ENCODE assay signal across 20 mouse cellular contexts in the genomic region with DNA sequence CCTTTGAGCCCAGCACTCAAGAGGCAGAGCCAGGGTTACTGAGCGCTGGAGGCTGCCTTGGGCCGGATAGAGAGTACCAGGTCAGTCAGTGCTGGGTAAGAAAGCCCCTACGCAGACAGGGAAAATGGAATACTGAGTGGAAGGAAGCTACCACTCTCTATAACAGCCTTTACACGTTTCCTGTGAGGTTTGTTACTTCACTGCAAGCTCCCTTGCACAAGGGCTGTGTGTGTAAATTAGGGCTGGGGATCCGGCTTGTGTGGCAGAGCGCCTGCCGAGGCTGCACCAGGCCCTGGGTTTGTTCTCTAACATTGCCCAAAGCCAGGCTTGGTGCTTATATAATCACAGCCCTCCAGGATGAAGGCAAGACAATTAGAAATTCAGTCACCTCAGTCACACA. TPM values are rescaled to one million over a fixed set of nuclear protein-coding genes. Genes with fewer than 3 reads are reported as not detected.
A peak's percentile ranks its signal among the peaks of the same experiment; 100 is the strongest.
DNase-seq lines count a peak whose midpoint lies in the region; ATAC-seq and TF ChIP-seq lines count a peak whose summit lies in the region.
"Had no signal": no experiment of that assay in that cellular context is flagged by ENCODE, and none has a peak within 500 bp of the region (broad histone marks: within the 10 kb centered on the region; RNA-seq: fewer than 3 reads in every experiment).

No protein-coding gene starts in this region.

- H3K9me3 ChIP-seq in forebrain, embryonic 13.5 days (replicated peaks): no peaks in the 10 kb centered on the region
- H3K9me3 ChIP-seq in forebrain, embryonic 16.5 days (ENCODE audit: control insufficient read depth, low read length): no peaks in the 10 kb centered on the region
- H3K9me3 ChIP-seq: embryonic facial prominence, embryonic 12.5 days; heart, embryonic 10.5 days; limb, embryonic 15.5 days; midbrain, embryonic 12.5 days had no signal

- no peak overlapping the region for H3K4me3 ChIP-seq in forebrain, embryonic 13.5 days
- no peak overlapping the region for H3K4me3 ChIP-seq in forebrain, embryonic 16.5 days (replicated peaks; ENCODE audit: low read length)
- H3K4me3 ChIP-seq in spleen, adult 2 months (ENCODE audit: extremely low read depth, insufficient read depth, insufficient read length): 0 out of 2 replicates have a peak overlapping the region, but pooled peaks have one; percentile 15
- H3K4me3 ChIP-seq: embryonic facial prominence, embryonic 12.5 days; erythroblast, embryonic 14.5 days; heart, embryonic 10.5 days; limb, embryonic 15.5 days; midbrain, embryonic 12.5 days had no signal

- no peak for ATAC-seq in forebrain, embryonic 13.5 days
- ATAC-seq in forebrain, embryonic 16.5 days: no peak
- peak; percentile 13 for ATAC-seq in CD4-positive, CD25-positive, alpha-beta regulatory T cell, adult 4 months
- ATAC-seq: forebrain, postnatal 0 days had no signal

- no peak for TF ChIP-seq CTCF in spleen, adult 2 months (IDR thresholded peaks at IDR 0.05; ENCODE audit: extremely low read depth, insufficient read depth, insufficient read length, insufficient replicate concordance)

- no peak overlapping the region for H3K27ac ChIP-seq in forebrain, embryonic 13.5 days
- H3K27ac ChIP-seq in forebrain, embryonic 16.5 days (ENCODE audit: low read length): no peak overlapping the region
- peak overlapping the region; percentile 67 for H3K27ac ChIP-seq in spleen, adult 2 months (ENCODE audit: insufficient read depth, low read length)
- H3K27ac ChIP-seq: embryonic facial prominence, embryonic 12.5 days; heart, embryonic 10.5 days; limb, embryonic 15.5 days; midbrain, embryonic 12.5 days had no signal

- peak overlapping the region; percentile 21; the same call in 1 of the 2 replicates for H3K9ac ChIP-seq in forebrain, embryonic 13.5 days
- no peak overlapping the region for H3K9ac ChIP-seq in forebrain, embryonic 16.5 days (replicated peaks; ENCODE audit: low read depth, low read length)
- H3K9ac ChIP-seq: embryonic facial prominence, embryonic 12.5 days; forebrain, postnatal 0 days; limb, embryonic 15.5 days; midbrain, embryonic 12.5 days had no signal

- no peaks in the 10 kb centered on the region for H3K4me1 ChIP-seq in forebrain, embryonic 13.5 days
- no peaks in the 10 kb centered on the region for H3K4me1 ChIP-seq in forebrain, embryonic 16.5 days (replicated peaks; ENCODE audit: control insufficient read depth, insufficient read depth, low read length)
- peaks cover 9% of the 10 kb centered on the region; the same call in 1 of the 2 replicates for H3K4me1 ChIP-seq in spleen, adult 2 months (ENCODE audit: control insufficient read depth, insufficient read depth, insufficient read length)
- H3K4me1 ChIP-seq: embryonic facial prominence, embryonic 12.5 days; limb, embryonic 15.5 days; midbrain, embryonic 12.5 days had no signal

- WGBS in forebrain, embryonic 13.5 days: 63% methylated on average over 7 of the region's 7 CpGs
- 71% methylated on average over 7 of the region's 7 CpGs for WGBS in forebrain, embryonic 16.5 days
- WGBS in spleen, adult 2 months: 49% methylated on average over 7 of the region's 7 CpGs

- no peak overlapping the region for H3K4me2 ChIP-seq in forebrain, embryonic 13.5 days
- H3K4me2 ChIP-seq in forebrain, embryonic 16.5 days (ENCODE audit: low read length): no peak overlapping the region
- H3K4me2 ChIP-seq: embryonic facial prominence, embryonic 12.5 days; limb, embryonic 15.5 days; midbrain, embryonic 12.5 days had no signal

- no peak for DNase-seq in spleen, adult 2 months (ENCODE audit: low read depth in 1 of 2, low spot score in 2 of 2)
- DNase-seq in spleen, adult 18-20 months: no peak
- peak; percentile 57 for DNase-seq in naive thymus-derived CD4-positive, alpha-beta T cell, adult 2 months (ENCODE audit: low read depth)
- DNase-seq in spleen, adult 12 weeks (ENCODE audit: low spot score): no peak
- DNase-seq: cerebellum, adult 9-11 months; forebrain, postnatal 0 days; gastrocnemius, postnatal 36 days; kidney, adult 8-10 months; kidney, postnatal 14 days; lung, adult 2 months; retina, postnatal 1 day had no signal

- no peaks in the 10 kb centered on the region for H3K36me3 ChIP-seq in forebrain, embryonic 13.5 days (ENCODE audit: poor library complexity, severe bottlenecking)
- no peaks in the 10 kb centered on the region for H3K36me3 ChIP-seq in forebrain, embryonic 16.5 days (ENCODE audit: control insufficient read depth, insufficient read depth)
- H3K36me3 ChIP-seq in spleen, adult 2 months (ENCODE audit: control insufficient read depth, insufficient read depth, low read length): no peaks in the 10 kb centered on the region
- H3K36me3 ChIP-seq: embryonic facial prominence, embryonic 12.5 days; limb, embryonic 15.5 days; midbrain, embryonic 12.5 days had no signal

- no peaks in the 10 kb centered on the region for H3K27me3 ChIP-seq in forebrain, embryonic 13.5 days
- H3K27me3 ChIP-seq in forebrain, embryonic 16.5 days (replicated peaks; ENCODE audit: control insufficient read depth, insufficient read depth, low read length): no peaks in the 10 kb centered on the region
- no peaks in the 10 kb centered on the region for H3K27me3 ChIP-seq in spleen, adult 2 months (ENCODE audit: control insufficient read depth, insufficient read depth, low read length)
- H3K27me3 ChIP-seq: embryonic facial prominence, embryonic 12.5 days; limb, embryonic 15.5 days; midbrain, embryonic 12.5 days had no signal

- TF ChIP-seq POLR2A in spleen, adult 2 months (IDR thresholded peaks at IDR 0.05; ENCODE audit: low read depth, low read length): no peak

RNA-seq across cellular contexts. Expression of a gene that starts 17.8 kb away (rescaled TPM):
- polyA plus RNA-seq in forebrain, embryonic 13.5 days (2015; fragmentation: Nextera tagmentation; extraction: Ambion mirVana): 168 and 177 TPM in 2 replicates
- polyA plus RNA-seq in forebrain, embryonic 16.5 days (2015; fragmentation: Nextera tagmentation; extraction: Ambion mirVana): 133 and 147 TPM in 2 replicates
- polyA plus RNA-seq in spleen, adult 2 months (2012; rRNA removed): 59.1 and 62.2 TPM in 2 replicates
- polyA plus RNA-seq in CD4-positive, CD25-positive, alpha-beta regulatory T cell, adult 4 months (2017; shearing (Covaris generic)): 100 to 1,000 TPM; 346 to 405 TPM

RNA-seq across cellular contexts. Expression of a gene that starts 40.8 kb away (rescaled TPM):
- polyA plus RNA-seq in forebrain, embryonic 13.5 days (2015; fragmentation: Nextera tagmentation; extraction: Ambion mirVana): 20.7 and 29.1 TPM in 2 replicates
- 26.4 and 47.4 TPM in 2 replicates for polyA plus RNA-seq in forebrain, embryonic 16.5 days (2015; fragmentation: Nextera tagmentation; extraction: Ambion mirVana)
- 6.1 and 6.2 TPM in 2 replicates for polyA plus RNA-seq in spleen, adult 2 months (2012; rRNA removed)
- polyA plus RNA-seq in CD4-positive, CD25-positive, alpha-beta regulatory T cell, adult 4 months (2017; shearing (Covaris generic)): 1 to 10 TPM; 3.1 to 3.7 TPM
- polyA plus RNA-seq: heart, postnatal 0 days had no signal

RNA-seq across cellular contexts. Expression of a gene that starts 57.0 kb away (rescaled TPM):
- 0.70 and 1.5 TPM in 2 replicates for polyA plus RNA-seq in forebrain, embryonic 13.5 days (2015; fragmentation: Nextera tagmentation; extraction: Ambion mirVana)
- 0.76 and 1.9 TPM in 2 replicates for polyA plus RNA-seq in forebrain, embryonic 16.5 days (2015; fragmentation: Nextera tagmentation; extraction: Ambion mirVana)
- polyA plus RNA-seq in spleen, adult 2 months (2012; rRNA removed): 3.5 and 4.9 TPM in 2 replicates
- 10 to 100 TPM; 24.9 to 25.4 TPM for polyA plus RNA-seq in CD4-positive, CD25-positive, alpha-beta regulatory T cell, adult 4 months (2017; shearing (Covaris generic))
